Mouse (Mus musculus) cortical plate, adult 2 months (tissue): ENCODE measurements at regions not wholly inside any gene's neighbourhood (a gene's known extent, or its start where the extent isn't known, plus 50 kb on each side); places are given as distances from the start of the nearest gene placed in this dataset.

Source experiments
- CTCF ChIP-seq: fragments of 200-500 bp; IDR thresholded peaks from 2 replicates; pipeline ENCODE4 v1.5.1; 2011; ENCODE audit warnings: mild to moderate bottlenecking, control low read depth, low read length; ENCODE audit not compliant: insufficient read depth; ENCODE audit errors: extremely low read depth
- POLR2A ChIP-seq: fragments of 200-500 bp; IDR thresholded peaks from 2 replicates; pipeline ENCODE4 v1.6.1; 2011; ENCODE audit warnings: mild to moderate bottlenecking, low read length, control low read depth; ENCODE audit not compliant: insufficient read depth; ENCODE audit errors: extremely low read depth

GRCm38 (mm10) chr3:38276948-38277504 lies 207.6 kb downstream of the Ankrd50 start:
- TF ChIP-seq POLR2A = no peak
- no peak for TF ChIP-seq CTCF
